Mouse (Mus musculus): ENCODE data around the gene Rwdd1.

- TF ChIP-seq MAFK (IDR thresholded peaks at IDR 0.05; ENCODE audit: insufficient read depth, low read depth, low read length) (no peak), HCFC1 (IDR thresholded peaks at IDR 0.05; ENCODE audit: borderline replicate concordance, insufficient read depth, low read length) (no peak)
Observed at GRCm38 (mm10) chr10:34036587-34036986, 17.2 kb upstream of the Rwdd1 start.

Data from ES-E14 (cell line).